ENCODE assay signal across 11 mouse cellular contexts in the genomic region with DNA sequence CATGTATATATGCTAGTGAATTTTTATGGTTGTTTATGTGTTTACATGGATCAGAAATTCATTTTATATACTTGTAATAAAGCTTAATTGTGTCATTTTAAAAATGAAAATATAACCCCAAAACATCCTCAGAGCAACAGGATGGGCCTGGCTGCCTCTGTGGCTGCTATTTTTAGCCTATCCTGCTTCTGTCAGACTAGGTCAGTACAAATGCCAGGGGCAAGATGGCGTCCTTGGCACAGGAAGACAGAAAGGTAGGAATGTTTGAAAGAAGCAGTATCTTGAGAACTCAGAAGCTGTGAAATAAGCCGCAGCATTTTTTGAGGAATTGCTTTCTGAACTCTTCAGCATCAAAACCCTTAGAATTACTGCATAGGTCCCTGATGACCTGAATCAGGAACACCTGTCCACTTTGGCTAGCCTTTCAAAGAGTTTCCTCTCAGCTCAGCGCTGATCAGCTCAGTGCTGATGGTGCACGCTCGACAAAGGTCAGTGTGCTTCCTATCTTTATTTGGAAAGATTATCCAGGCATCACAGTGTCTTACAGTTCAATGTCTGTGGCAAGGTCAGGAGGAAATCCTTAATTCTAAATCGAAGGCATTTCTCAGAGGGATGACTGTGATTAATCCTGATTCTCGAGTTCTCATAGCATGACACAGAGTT.
DNase-seq lines count a peak whose midpoint lies in the region; ATAC-seq lines count a peak whose summit lies in the region.
"Had no signal": no experiment of that assay in that cellular context is flagged by ENCODE, and none has a peak within 500 bp of the region (broad histone marks: within the 10 kb centered on the region; RNA-seq: fewer than 3 reads in every experiment).

No protein-coding gene starts in this region.

- no peaks in the 10 kb centered on the region for H3K4me1 ChIP-seq in heart, embryonic 12.5 days (replicated peaks)
- no peaks in the 10 kb centered on the region for H3K4me1 ChIP-seq in liver, embryonic 11.5 days (replicated peaks; ENCODE audit: control insufficient read depth, insufficient read depth, low read length)
- H3K4me1 ChIP-seq: heart, embryonic 13.5 days had no signal

- no peak overlapping the region for H3K9ac ChIP-seq in heart, embryonic 12.5 days
- H3K9ac ChIP-seq in liver, embryonic 11.5 days (ENCODE audit: low read depth, low read length) = no peak overlapping the region
- H3K9ac ChIP-seq: heart, embryonic 13.5 days; hindbrain, embryonic 14.5 days had no signal

- DNase-seq in heart, postnatal 10 days = peak; percentile 26 to 35
- DNase-seq in adrenal gland, adult (ENCODE audit: inconsistent age in 2 of 2, low spot score in 1 of 2) = peak; percentile 53 to 79
- peak; percentile 59 to 61 for DNase-seq in adrenal gland, postnatal 36 days
- peak; percentile 52 to 71 for DNase-seq in cerebellum, postnatal 25 days
- DNase-seq in lung, postnatal 14 days = no peak
- no peak for DNase-seq in liver, embryonic 11.5 days (ENCODE audit: low spot score)

- intact Hi-C loops in heart, postnatal 10 days (cut with DNase I) = no loop called here

- no peak overlapping the region for H3K27ac ChIP-seq in heart, embryonic 12.5 days (ENCODE audit: poor library complexity, severe bottlenecking)
- no peak overlapping the region for H3K27ac ChIP-seq in liver, embryonic 11.5 days (ENCODE audit: low read depth, low read length)
- H3K27ac ChIP-seq: heart, embryonic 13.5 days; hindbrain, embryonic 14.5 days had no signal

- H3K4me3 ChIP-seq in heart, embryonic 12.5 days = no peak overlapping the region
- H3K4me3 ChIP-seq in liver, embryonic 11.5 days (ENCODE audit: low read depth, low read length) = no peak overlapping the region
- H3K4me3 ChIP-seq: heart, embryonic 13.5 days had no signal

- WGBS in heart, embryonic 12.5 days = 74% methylated on average over 7 of the region's 7 CpGs
- 74% methylated on average over 7 of the region's 7 CpGs for WGBS in liver, embryonic 11.5 days

- H3K4me2 ChIP-seq in heart, embryonic 12.5 days = no peak overlapping the region
- no peak overlapping the region for H3K4me2 ChIP-seq in liver, embryonic 11.5 days
- H3K4me2 ChIP-seq: heart, embryonic 13.5 days; hindbrain, embryonic 14.5 days; midbrain, embryonic 11.5 days had no signal

- no peaks in the 10 kb centered on the region for H3K9me3 ChIP-seq in heart, embryonic 12.5 days (replicated peaks)
- no peaks in the 10 kb centered on the region for H3K9me3 ChIP-seq in liver, embryonic 11.5 days (ENCODE audit: control insufficient read depth, low read length)
- H3K9me3 ChIP-seq: heart, embryonic 13.5 days had no signal

- H3K27me3 ChIP-seq in heart, embryonic 12.5 days (replicated peaks) = no peaks in the 10 kb centered on the region
- H3K27me3 ChIP-seq in liver, embryonic 11.5 days (replicated peaks; ENCODE audit: control insufficient read depth, insufficient read depth, low read length) = no peaks in the 10 kb centered on the region
- H3K27me3 ChIP-seq: heart, embryonic 13.5 days had no signal

- ATAC-seq in heart, embryonic 12.5 days (ENCODE audit: insufficient number of reproducible peaks, low FRiP score) = no peak
- no peak for ATAC-seq in liver, embryonic 11.5 days (replicated peaks; ENCODE audit: low FRiP score)
- ATAC-seq: lung, postnatal 0 days had no signal

- H3K36me3 ChIP-seq in heart, embryonic 12.5 days = no peaks in the 10 kb centered on the region
- no peaks in the 10 kb centered on the region for H3K36me3 ChIP-seq in liver, embryonic 11.5 days (ENCODE audit: control insufficient read depth, insufficient read depth, low read length)
- H3K36me3 ChIP-seq: heart, embryonic 13.5 days had no signal

Comparison
In these comparisons a context has a peak if more than half of its experiments do, and no peak if none do; other contexts are left out.
1. DNase-seq: peak in heart, postnatal 10 days (2 of 2), adrenal gland, adult (2 of 2), adrenal gland, postnatal 36 days (2 of 2) and cerebellum, postnatal 25 days (2 of 2); none in lung, postnatal 14 days (single experiment) and liver, embryonic 11.5 days (single experiment).